In genomic region chr8:84569921-84570673, GRCm38 (mm10) we compare ENCODE assay signal across 9 mouse cellular contexts.
DNase-seq lines count a peak whose midpoint lies in the region; ATAC-seq and TF ChIP-seq lines count a peak whose summit lies in the region.
"Had no signal": no experiment of that assay in that cellular context is flagged by ENCODE, and none has a peak within 500 bp of the region (broad histone marks: within the 10 kb centered on the region; RNA-seq: fewer than 3 reads in every experiment).

No protein-coding gene starts in this region.

- no peak overlapping the region for H3K27ac ChIP-seq in forebrain, embryonic 13.5 days
- H3K27ac ChIP-seq in forebrain, embryonic 11.5 days (ENCODE audit: low read depth, low read length) = no peak overlapping the region
- no peak overlapping the region for H3K27ac ChIP-seq in lung, postnatal 0 days (ENCODE audit: low read length)
- H3K27ac ChIP-seq in heart, postnatal 0 days (ENCODE audit: low read depth) = no peak overlapping the region
- H3K27ac ChIP-seq in stomach, embryonic 15.5 days = no peak overlapping the region

- DNase-seq in forebrain, embryonic 11.5 days (ENCODE audit: low spot score) = no peak
- DNase-seq in lung, postnatal 0 days (ENCODE audit: low spot score) = peak; percentile 55
- DNase-seq in lung, postnatal 25 days (ENCODE audit: low spot score) = no peak
- no peak for DNase-seq in heart, postnatal 0 days (ENCODE audit: low spot score)
- DNase-seq in ovary, postnatal 10 days (ENCODE audit: low spot score) = no peak
- DNase-seq in layer of hippocampus, adult 18-20 months (ENCODE audit: low spot score in 2 of 2) = no peak
- DNase-seq: thymus, adult 2 months had no signal

- no peak for TF ChIP-seq EP300 in lung, postnatal 0 days (IDR thresholded peaks at IDR 0.05)
- TF ChIP-seq EP300 in heart, postnatal 0 days (IDR thresholded peaks at IDR 0.05; ENCODE audit: low read depth) = no peak

- 49% methylated on average over 25 of the region's 25 CpGs for WGBS in forebrain, embryonic 13.5 days
- 45% methylated on average over 25 of the region's 25 CpGs for WGBS in forebrain, embryonic 11.5 days
- 28% methylated on average over 25 of the region's 25 CpGs for WGBS in lung, postnatal 0 days
- 31% methylated on average over 25 of the region's 25 CpGs for WGBS in heart, postnatal 0 days
- WGBS in stomach, embryonic 15.5 days = 38% methylated on average over 25 of the region's 25 CpGs

- peaks cover 43% of the 10 kb centered on the region for H3K36me3 ChIP-seq in forebrain, embryonic 13.5 days (ENCODE audit: poor library complexity, severe bottlenecking)
- H3K36me3 ChIP-seq in forebrain, embryonic 11.5 days (ENCODE audit: control insufficient read depth, insufficient read depth, low read length) = no peaks in the 10 kb centered on the region; the same call in 1 of the 2 replicates
- H3K36me3 ChIP-seq in lung, postnatal 0 days (ENCODE audit: insufficient read depth, low read length) = no peaks in the 10 kb centered on the region
- H3K36me3 ChIP-seq in heart, postnatal 0 days (replicated peaks; ENCODE audit: control insufficient read depth, insufficient read depth, low read length) = no peaks in the 10 kb centered on the region
- no peaks in the 10 kb centered on the region for H3K36me3 ChIP-seq in stomach, embryonic 15.5 days

- H3K9me3 ChIP-seq in forebrain, embryonic 13.5 days (replicated peaks) = no peaks in the 10 kb centered on the region
- no peaks in the 10 kb centered on the region for H3K9me3 ChIP-seq in forebrain, embryonic 11.5 days (ENCODE audit: control insufficient read depth, low read length)
- no peaks in the 10 kb centered on the region for H3K9me3 ChIP-seq in lung, postnatal 0 days (ENCODE audit: low read length)
- H3K9me3 ChIP-seq in heart, postnatal 0 days (replicated peaks; ENCODE audit: control insufficient read depth, low read length) = no peaks in the 10 kb centered on the region
- no peaks in the 10 kb centered on the region for H3K9me3 ChIP-seq in stomach, embryonic 15.5 days

- no peak for ATAC-seq in forebrain, embryonic 13.5 days
- ATAC-seq in forebrain, embryonic 11.5 days (replicated peaks; ENCODE audit: low FRiP score) = no peak
- ATAC-seq in lung, postnatal 0 days = no peak
- ATAC-seq in heart, postnatal 0 days (ENCODE audit: insufficient read depth, low read depth) = no peak
- ATAC-seq in stomach, embryonic 15.5 days (ENCODE audit: insufficient read depth, low FRiP score, low read depth) = no peak

- no peak overlapping the region for H3K9ac ChIP-seq in forebrain, embryonic 13.5 days
- no peak overlapping the region for H3K9ac ChIP-seq in forebrain, embryonic 11.5 days (ENCODE audit: low read length)
- no peak overlapping the region for H3K9ac ChIP-seq in lung, postnatal 0 days (replicated peaks; ENCODE audit: low read depth)
- H3K9ac ChIP-seq in heart, postnatal 0 days (replicated peaks; ENCODE audit: low read depth, low read length) = no peak overlapping the region
- no peak overlapping the region for H3K9ac ChIP-seq in stomach, embryonic 15.5 days

- no peaks in the 10 kb centered on the region for H3K27me3 ChIP-seq in forebrain, embryonic 13.5 days
- no peaks in the 10 kb centered on the region for H3K27me3 ChIP-seq in forebrain, embryonic 11.5 days (ENCODE audit: control insufficient read depth, insufficient read depth, low read length)
- no peaks in the 10 kb centered on the region for H3K27me3 ChIP-seq in lung, postnatal 0 days (replicated peaks; ENCODE audit: insufficient read depth, low read length)
- peaks cover 25% of the 10 kb centered on the region for H3K27me3 ChIP-seq in heart, postnatal 0 days (ENCODE audit: control insufficient read depth, insufficient read depth, low read length)
- no peaks in the 10 kb centered on the region; the same call in 1 of the 2 replicates for H3K27me3 ChIP-seq in stomach, embryonic 15.5 days (replicated peaks)

- H3K4me2 ChIP-seq in forebrain, embryonic 13.5 days = peak overlapping the region; percentile 15; the same call in 1 of the 2 replicates
- H3K4me2 ChIP-seq in forebrain, embryonic 11.5 days (ENCODE audit: low read depth, low read length, severe bottlenecking) = no peak overlapping the region
- H3K4me2 ChIP-seq in lung, postnatal 0 days (replicated peaks; ENCODE audit: low read depth, low read length) = no peak overlapping the region
- no peak overlapping the region for H3K4me2 ChIP-seq in heart, postnatal 0 days (ENCODE audit: low read depth, low read length)
- peak overlapping the region; percentile 38 for H3K4me2 ChIP-seq in stomach, embryonic 15.5 days

- no peaks in the 10 kb centered on the region for H3K4me1 ChIP-seq in forebrain, embryonic 13.5 days
- no peaks in the 10 kb centered on the region for H3K4me1 ChIP-seq in forebrain, embryonic 11.5 days (replicated peaks; ENCODE audit: control insufficient read depth, insufficient read depth, low read length)
- H3K4me1 ChIP-seq in lung, postnatal 0 days (ENCODE audit: insufficient read depth, low read depth, low read length) = no peaks in the 10 kb centered on the region
- no peaks in the 10 kb centered on the region for H3K4me1 ChIP-seq in heart, postnatal 0 days (ENCODE audit: control insufficient read depth, insufficient read depth)
- H3K4me1 ChIP-seq in stomach, embryonic 15.5 days = 0 out of 2 replicates have a peak, but pooled peaks cover 5% of the 10 kb centered on the region

- TF ChIP-seq CTCF in lung, postnatal 0 days (IDR thresholded peaks at IDR 0.05) = peak; percentile 65
- TF ChIP-seq CTCF in heart, postnatal 0 days (IDR thresholded peaks at IDR 0.05; ENCODE audit: low read depth) = peak; percentile 38

- H3K4me3 ChIP-seq in forebrain, embryonic 13.5 days = no peak overlapping the region
- H3K4me3 ChIP-seq in forebrain, embryonic 11.5 days (ENCODE audit: low read depth, low read length) = no peak overlapping the region
- H3K4me3 ChIP-seq in lung, postnatal 0 days (ENCODE audit: low read depth, low read length) = no peak overlapping the region
- no peak overlapping the region for H3K4me3 ChIP-seq in heart, postnatal 0 days (ENCODE audit: low read depth, low read length)
- H3K4me3 ChIP-seq in stomach, embryonic 15.5 days (replicated peaks) = no peak overlapping the region

Comparison
In these comparisons a context has a peak if more than half of its experiments do, and no peak if none do; other contexts are left out.
1. H3K4me2 ChIP-seq: peak in forebrain, embryonic 13.5 days (single experiment) and stomach, embryonic 15.5 days (single experiment); none in forebrain, embryonic 11.5 days (single experiment), lung, postnatal 0 days (single experiment) and heart, postnatal 0 days (single experiment).